Mouse (Mus musculus): ENCODE data around the gene H2-Ab1.

- TF ChIP-seq CTCF (IDR thresholded peaks at IDR 0.05; ENCODE audit: low read depth, low read length) (no peak), POLR2A (IDR thresholded peaks at IDR 0.05; ENCODE audit: borderline replicate concordance, low read depth, low read length) (no peak)
Measured at GRCm38 (mm10) chr17:34211746-34212365, 45.6 kb upstream of the H2-Ab1 start.

Measured in bone marrow macrophage, adult 2 months (primary cell).